In the genomic region with DNA sequence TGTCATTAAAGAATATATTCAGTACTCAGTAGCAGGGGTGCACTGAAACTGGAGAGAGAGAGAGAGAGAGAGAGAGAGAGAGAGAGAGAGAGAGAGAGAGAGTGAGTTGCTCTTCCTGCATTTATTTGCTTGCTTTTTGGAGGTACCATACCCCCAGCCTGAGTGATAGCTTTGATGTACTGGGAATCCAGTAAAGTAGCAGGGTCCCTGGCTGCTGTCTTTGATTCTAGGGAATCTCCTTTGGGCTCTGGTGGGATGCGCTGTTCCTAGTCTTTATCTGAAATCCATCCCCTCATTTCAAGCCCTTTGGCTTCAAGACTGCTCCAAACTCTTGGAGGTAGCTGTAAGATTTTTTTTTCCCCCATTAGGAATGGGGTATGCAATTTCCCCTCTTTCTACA, we compare ENCODE assay signal across 13 mouse cellular contexts.
DNase-seq lines count a peak whose midpoint lies in the region; ATAC-seq and TF ChIP-seq lines count a peak whose summit lies in the region.
"Had no signal": no experiment of that assay in that cellular context is flagged by ENCODE, and none has a peak within 500 bp of the region (broad histone marks: within the 10 kb centered on the region; RNA-seq: fewer than 3 reads in every experiment).

No protein-coding gene starts in this region.

- peak overlapping the region; percentile 98 for H3K27ac ChIP-seq in gastrocnemius, adult 2 months
- H3K27ac ChIP-seq in embryonic facial prominence, embryonic 13.5 days = peak overlapping the region; percentile 99
- H3K27ac ChIP-seq in hindbrain, embryonic 16.5 days (ENCODE audit: low read depth, low read length) = peak overlapping the region; percentile 64
- H3K27ac ChIP-seq in midbrain, embryonic 16.5 days (ENCODE audit: low read length) = peak overlapping the region; percentile 100
- H3K27ac ChIP-seq in cerebellum, adult 2 months (ENCODE audit: insufficient read depth, low read length) = no peak overlapping the region
- H3K27ac ChIP-seq: liver, embryonic 13.5 days had no signal

- DNase-seq in gastrocnemius, adult 2 months = no peak
- no peak for DNase-seq in gastrocnemius, postnatal 25 days
- no peak for DNase-seq in layer of hippocampus, adult 18-20 months (ENCODE audit: low spot score in 2 of 2)
- no peak for DNase-seq in cerebellum, adult 2 months
- no peak for DNase-seq in adipocyte (ENCODE audit: low spot score)
- DNase-seq: kidney, postnatal 25 days; liver, embryonic 13.5 days; thymus, adult 2 months had no signal

- peaks cover 22% of the 10 kb centered on the region for H3K27me3 ChIP-seq in embryonic facial prominence, embryonic 13.5 days
- peaks cover 11% of the 10 kb centered on the region for H3K27me3 ChIP-seq in hindbrain, embryonic 16.5 days (replicated peaks; ENCODE audit: control insufficient read depth, insufficient read depth, low read length)
- no peaks in the 10 kb centered on the region; the same call in 1 of the 2 replicates for H3K27me3 ChIP-seq in midbrain, embryonic 16.5 days (ENCODE audit: control insufficient read depth, insufficient read depth, low read depth, low read length)
- H3K27me3 ChIP-seq in cerebellum, adult 2 months (ENCODE audit: control insufficient read depth, insufficient read depth, low read length) = peaks cover 15% of the 10 kb centered on the region; the same call in 1 of the 2 replicates
- H3K27me3 ChIP-seq: Patski had no signal

- H3K4me1 ChIP-seq in embryonic facial prominence, embryonic 13.5 days = peaks cover 41% of the 10 kb centered on the region
- H3K4me1 ChIP-seq in hindbrain, embryonic 16.5 days (ENCODE audit: control insufficient read depth, insufficient read depth, low read depth, low read length) = peaks cover 4% of the 10 kb centered on the region
- H3K4me1 ChIP-seq in midbrain, embryonic 16.5 days (ENCODE audit: control insufficient read depth, insufficient read depth, low read length) = peaks cover 19% of the 10 kb centered on the region; the same call in 1 of the 2 replicates
- H3K4me1 ChIP-seq in cerebellum, adult 2 months (ENCODE audit: control insufficient read depth, insufficient read depth, low read length) = no peaks in the 10 kb centered on the region; the same call in 1 of the 2 replicates

- H3K36me3 ChIP-seq in embryonic facial prominence, embryonic 13.5 days = no peaks in the 10 kb centered on the region
- no peaks in the 10 kb centered on the region for H3K36me3 ChIP-seq in hindbrain, embryonic 16.5 days (ENCODE audit: control insufficient read depth, insufficient read depth, low read length)
- H3K36me3 ChIP-seq in midbrain, embryonic 16.5 days (ENCODE audit: control insufficient read depth, insufficient read depth, low read length) = no peaks in the 10 kb centered on the region
- H3K36me3 ChIP-seq: liver, embryonic 13.5 days had no signal

- H3K4me2 ChIP-seq in embryonic facial prominence, embryonic 13.5 days = peak overlapping the region; percentile 66
- H3K4me2 ChIP-seq in hindbrain, embryonic 16.5 days (ENCODE audit: low read length) = peak overlapping the region; percentile 65
- H3K4me2 ChIP-seq in midbrain, embryonic 16.5 days (ENCODE audit: low read length) = peak overlapping the region; percentile 96

- ATAC-seq in embryonic facial prominence, embryonic 13.5 days (ENCODE audit: insufficient number of reproducible peaks, insufficient read depth, low FRiP score, low TSS enrichment, low read depth) = no peak
- ATAC-seq in hindbrain, embryonic 16.5 days = no peak
- no peak for ATAC-seq in midbrain, embryonic 16.5 days
- ATAC-seq: Patski had no signal

- H3K9ac ChIP-seq in embryonic facial prominence, embryonic 13.5 days = peak overlapping the region; percentile 99
- no peak overlapping the region for H3K9ac ChIP-seq in hindbrain, embryonic 16.5 days (ENCODE audit: low read depth, low read length)
- peak overlapping the region; percentile 100 for H3K9ac ChIP-seq in midbrain, embryonic 16.5 days (ENCODE audit: low read depth, low read length)
- H3K9ac ChIP-seq: liver, embryonic 13.5 days had no signal

- peak overlapping the region; percentile 93 for H3K4me3 ChIP-seq in gastrocnemius, adult 2 months
- H3K4me3 ChIP-seq in embryonic facial prominence, embryonic 13.5 days = peak overlapping the region; percentile 84
- peak overlapping the region; percentile 16; the same call in 1 of the 2 replicates for H3K4me3 ChIP-seq in hindbrain, embryonic 16.5 days (ENCODE audit: low read length)
- peak overlapping the region; percentile 95 for H3K4me3 ChIP-seq in midbrain, embryonic 16.5 days (ENCODE audit: low read depth, low read length)
- no peak overlapping the region for H3K4me3 ChIP-seq in cerebellum, adult 2 months (replicated peaks; ENCODE audit: insufficient read depth, low read depth, low read length)
- H3K4me3 ChIP-seq: erythroblast, embryonic 14.5 days had no signal

- no peaks in the 10 kb centered on the region for H3K9me3 ChIP-seq in embryonic facial prominence, embryonic 13.5 days
- no peaks in the 10 kb centered on the region for H3K9me3 ChIP-seq in hindbrain, embryonic 16.5 days (ENCODE audit: control insufficient read depth, low read length)
- no peaks in the 10 kb centered on the region for H3K9me3 ChIP-seq in midbrain, embryonic 16.5 days (replicated peaks; ENCODE audit: control insufficient read depth, low read length, poor library complexity, severe bottlenecking)
- H3K9me3 ChIP-seq: liver, embryonic 13.5 days had no signal

- intact Hi-C loops in gastrocnemius, adult 2 months (cut with DNase I) = no loop called here

- no peak for TF ChIP-seq POLR2A in cerebellum, adult 2 months (IDR thresholded peaks at IDR 0.05; ENCODE audit: borderline replicate concordance, insufficient read depth, low read length)

- no peak for TF ChIP-seq CTCF in gastrocnemius, adult 2 months (IDR thresholded peaks at IDR 0.05)
- no peak for TF ChIP-seq CTCF in cerebellum, adult 2 months (IDR thresholded peaks at IDR 0.05; ENCODE audit: borderline replicate concordance, insufficient read depth, low read depth, low read length)

- WGBS in embryonic facial prominence, embryonic 13.5 days = 28% methylated on average over 1 of the region's 1 CpGs
- 21% methylated on average over 1 of the region's 1 CpGs for WGBS in hindbrain, embryonic 16.5 days
- 10% methylated on average over 1 of the region's 1 CpGs for whole genome bisulfite sequencing in midbrain, embryonic 16.5 days
- 20% methylated on average over 1 of the region's 1 CpGs for WGBS in cerebellum, adult 2 months
